Mouse (Mus musculus): ENCODE measurements around the gene Il1a. TPM values are rescaled to one million over a fixed set of nuclear protein-coding genes. Genes with fewer than 3 reads are reported as not detected.

The Il1a gene
- 1 to 10 TPM in 1 of 2 experiments, not detected in 1; 2.4 TPM for polyA plus RNA-seq (2017; shearing (Covaris generic))

DNA sequence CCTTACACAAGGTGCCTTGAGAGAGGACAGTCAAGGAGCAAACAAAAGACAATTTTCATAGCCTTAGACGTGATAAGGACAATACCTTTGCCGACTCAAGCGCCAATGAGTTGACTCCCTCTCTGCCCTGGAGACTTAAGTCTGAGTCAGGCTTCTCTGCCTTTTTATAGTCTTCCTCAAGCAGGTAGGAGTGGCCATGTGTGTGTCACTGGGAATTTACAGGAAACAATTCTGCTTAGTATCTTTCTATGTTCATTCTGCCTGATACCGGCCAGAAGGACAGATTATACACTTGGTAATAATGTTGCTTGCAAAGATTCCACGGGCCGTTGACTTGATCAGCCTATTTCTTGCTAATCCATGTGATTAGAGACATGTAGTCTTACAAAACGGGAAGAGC, at the start of gene Il1a:
Gene Il1a, minus strand, starts transcription at position 137 of the 400 bp plus-strand sequence.

DNA sequence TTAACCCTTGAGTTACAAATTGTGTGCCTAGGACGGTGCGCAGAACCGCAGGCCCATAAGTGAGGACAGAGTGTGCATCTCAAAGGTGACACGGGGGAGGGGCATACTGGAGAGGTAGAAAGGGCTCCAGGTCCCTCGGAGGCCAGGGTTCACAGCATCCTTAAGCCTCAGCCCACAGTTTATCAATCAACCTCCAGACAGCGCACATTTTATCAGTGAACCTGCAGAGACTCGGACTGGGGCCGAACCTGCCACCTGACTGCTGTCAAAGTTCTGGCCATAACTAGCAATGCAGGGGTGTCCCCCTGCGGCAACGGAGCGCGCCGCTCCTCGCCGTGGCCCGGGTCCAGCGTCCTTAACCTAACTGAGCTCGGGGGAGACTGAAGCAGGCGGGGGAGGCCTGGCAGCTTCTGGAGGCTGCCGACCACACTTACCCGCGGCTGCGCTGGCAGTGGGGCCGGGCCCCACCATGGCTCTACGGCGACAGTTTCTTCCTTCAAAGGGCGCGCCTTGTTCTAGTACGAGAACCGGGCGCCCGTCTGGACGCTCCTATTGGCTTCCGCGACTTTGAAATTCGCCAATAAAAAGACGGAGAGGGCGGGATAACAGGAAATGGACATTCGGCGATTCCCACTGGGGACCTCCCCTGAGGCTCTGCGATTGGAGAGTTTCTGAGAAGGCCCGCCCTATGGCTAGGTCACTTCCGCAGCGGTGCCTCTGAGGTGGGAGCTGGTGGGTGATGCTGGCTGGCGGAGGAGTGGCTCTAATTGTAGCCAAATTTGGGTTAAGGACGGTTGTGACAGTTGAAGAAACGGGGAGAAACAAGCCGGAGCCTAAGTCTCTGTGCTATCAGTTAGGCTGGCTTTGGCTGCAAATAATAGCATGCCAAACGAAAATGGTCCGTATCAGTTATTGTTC, 12.8 kb downstream of the Il1a start, which contains the start of gene Ckap2l:
Gene Ckap2l, minus strand, starts transcription at position 542 of the 918 bp plus-strand sequence.

Other genes with a start within 250 kb of the Il1a start
- 1 to 10 TPM; 2.4 TPM for gene Ttl, start 244.0 kb downstream of the Il1a start, polyA plus RNA-seq (2017; shearing (Covaris generic))
- 10 to 100 TPM; 19.9 to 21.4 TPM for gene Polr1b, start 209.0 kb downstream of the Il1a start, polyA plus RNA-seq (2017; shearing (Covaris generic))
- gene Chchd5, start 180.3 kb downstream of the Il1a start, polyA plus RNA-seq (2017; shearing (Covaris generic)), result 10 to 100 TPM; 17.5 to 22.3 TPM
- gene Slc20a1, start 111.2 kb downstream of the Il1a start, polyA plus RNA-seq (2017; shearing (Covaris generic)), result 10 to 100 TPM; 52.8 to 55.2 TPM
- 1 to 10 TPM; 9.4 TPM for gene Ckap2l, start 12.8 kb downstream of the Il1a start, polyA plus RNA-seq (2017; shearing (Covaris generic))
- under 1 TPM in 1 of 2 experiments, not detected in 1; 0.21 TPM for gene Il1b, start 61.2 kb upstream of the Il1a start, polyA plus RNA-seq (2017; shearing (Covaris generic))
- under 1 TPM in 1 of 2 experiments, not detected in 1; 0.21 TPM for gene F830045P16Rik, start 226.6 kb upstream of the Il1a start, polyA plus RNA-seq (2017; shearing (Covaris generic))

Measured in activated CD4-positive, CD25-positive, alpha-beta regulatory T cell (primary cell).